Mouse (Mus musculus) forebrain, embryonic 16.5 days (tissue): ENCODE measurements around the gene Chd4. TPM values are rescaled to one million over a fixed set of nuclear protein-coding genes. Genes with fewer than 3 reads are reported as not detected.
A peak's percentile ranks its signal among the peaks of the same experiment; 100 is the strongest.

Source experiments
- ATAC-seq: fragments of 200-750 bp; cut with Nextera tagmentation; 2 replicates; pipeline ENCODE4 v1.8.0; 2017; ENCODE audit warnings: mild to moderate bottlenecking, moderate library complexity
- H3K27ac ChIP-seq: fragments of 300-500 bp; sonication (generic); 2 replicates; pipeline ENCODE4 v1.5.1; 2014; ENCODE audit warnings: low read length, control low read depth
- H3K27me3 ChIP-seq: fragments of 300-500 bp; sonication (generic); replicated peaks from 2 replicates; pipeline ENCODE4 v1.6.1; 2014; ENCODE audit warnings: low read length; ENCODE audit not compliant: control insufficient read depth, insufficient read depth
- H3K36me3 ChIP-seq: fragments of 300-500 bp; sonication (generic); 2 replicates; pipeline ENCODE4 v1.6.1; 2014; ENCODE audit not compliant: control insufficient read depth, insufficient read depth
- H3K4me1 ChIP-seq: fragments of 300-500 bp; sonication (generic); replicated peaks from 2 replicates; pipeline ENCODE4 v1.6.1; 2014; ENCODE audit warnings: low read length; ENCODE audit not compliant: control insufficient read depth, insufficient read depth
- H3K4me2 ChIP-seq: fragments of 300-500 bp; sonication (generic); 2 replicates; pipeline ENCODE4 v1.6.1; 2014; ENCODE audit warnings: mild to moderate bottlenecking, low read length, control low read depth
- H3K4me3 ChIP-seq: fragments of 300-500 bp; sonication (generic); replicated peaks from 2 replicates; pipeline ENCODE4 v1.5.1; 2014; ENCODE audit warnings: mild to moderate bottlenecking, low read length, control low read depth
- H3K9ac ChIP-seq: fragments of 300-500 bp; sonication (generic); replicated peaks from 2 replicates; pipeline ENCODE4 v1.6.1; 2014; ENCODE audit warnings: low read depth, low read length, control low read depth
- H3K9me3 ChIP-seq: fragments of 300-500 bp; sonication (generic); 2 replicates; pipeline ENCODE4 v1.6.1; 2016; ENCODE audit warnings: low read length; ENCODE audit not compliant: control insufficient read depth
- WGBS: fragments of 180-500 bp; shearing (Covaris S2); extraction: QIAGEN DNeasy Blood & Tissue Kit; methylation state at CpG from one replicate; pipeline ENCODE4 v1.1.7; 2014; 5-methylcytosine and 5-hydroxymethylcytosine counted together
- polyA plus RNA-seq: library from polyadenylated mRNA; unstranded; fragments of >200 nt; fragmentation: Nextera tagmentation; extraction: Ambion mirVana; gene quantifications from 2 replicates; pipeline ENCODE4 v1.2.1, GENCODE M21; 2015

The Chd4 gene
- polyA plus RNA-seq, 1 experiment from 2014 or later = 79.8 TPM

- peak overlapping the region; percentile 45 for H3K9ac ChIP-seq
- no peaks in the 10 kb centered on the region for H3K36me3 ChIP-seq
- H3K4me3 ChIP-seq = no peak overlapping the region
- H3K4me1 ChIP-seq = peaks cover 20% of the 10 kb centered on the region
- H3K4me2 ChIP-seq = peak overlapping the region; percentile 54
- peak overlapping the region; percentile 87 for H3K27ac ChIP-seq
- WGBS = 1% methylated on average over 19 of the region's 20 CpGs
- ATAC-seq = peak; percentile 76
- H3K27me3 ChIP-seq = no peaks in the 10 kb centered on the region
- H3K9me3 ChIP-seq = no peaks in the 10 kb centered on the region
Measured at GRCm38 (mm10) chr6:125088561-125089321, 7.0 kb upstream of the Chd4 start.

- Histone ChIP-seq H3K9me3 (no peaks in the 10 kb centered on the region), H3K27ac (peak overlapping the region; percentile 87), H3K4me2 (peak overlapping the region; percentile 54), H3K27me3 (no peaks in the 10 kb centered on the region), H3K9ac (peak overlapping the region; percentile 56), H3K4me1 (peaks cover 20% of the 10 kb centered on the region), H3K36me3 (no peaks in the 10 kb centered on the region), H3K4me3 (peak overlapping the region; percentile 6; the same call in 1 of the 2 replicates)
- ATAC-seq = peak; percentile 72
- 2% methylated on average over 15 of the region's 15 CpGs for WGBS
Measured at GRCm38 (mm10) chr6:125089521-125090321, 6.1 kb upstream of the Chd4 start.

GRCm38 (mm10) chr6:125090341-125091085 lies 5.3 kb upstream of the Chd4 start:
- Histone ChIP-seq H3K27ac (peak overlapping the region; percentile 87), H3K4me3 (no peak overlapping the region), H3K4me1 (peaks cover 23% of the 10 kb centered on the region), H3K9ac (peak overlapping the region; percentile 56), H3K36me3 (no peaks in the 10 kb centered on the region), H3K27me3 (no peaks in the 10 kb centered on the region), H3K4me2 (peak overlapping the region; percentile 54), H3K9me3 (no peaks in the 10 kb centered on the region)
- 51% methylated on average over 10 of the region's 10 CpGs for WGBS
- ATAC-seq = no peak

- H3K9ac ChIP-seq = no peak overlapping the region
- WGBS = 87% methylated on average over 5 of the region's 5 CpGs
- H3K36me3 ChIP-seq = no peaks in the 10 kb centered on the region
- peaks cover 25% of the 10 kb centered on the region for H3K4me1 ChIP-seq
- no peaks in the 10 kb centered on the region for H3K9me3 ChIP-seq
- H3K27me3 ChIP-seq = no peaks in the 10 kb centered on the region
- ATAC-seq = no peak
- no peak overlapping the region for H3K4me2 ChIP-seq
- H3K27ac ChIP-seq = no peak overlapping the region
- no peak overlapping the region for H3K4me3 ChIP-seq
Measured at GRCm38 (mm10) chr6:125092372-125092771, 3.4 kb upstream of the Chd4 start.

GRCm38 (mm10) chr6:125094843-125095242 lies 938 bp upstream of the Chd4 start:
- H3K9ac ChIP-seq = no peak overlapping the region
- peak overlapping the region; percentile 86 for H3K27ac ChIP-seq
- H3K4me1 ChIP-seq = peaks cover 38% of the 10 kb centered on the region
- H3K27me3 ChIP-seq = no peaks in the 10 kb centered on the region
- WGBS = 77% methylated on average over 3 of the region's 3 CpGs
- no peaks in the 10 kb centered on the region for H3K9me3 ChIP-seq
- H3K36me3 ChIP-seq = no peaks in the 10 kb centered on the region
- no peak overlapping the region for H3K4me3 ChIP-seq
- no peak for ATAC-seq
- H3K4me2 ChIP-seq = no peak overlapping the region

GRCm38 (mm10) chr6:125096279-125096596 lies 457 bp downstream of the Chd4 start:
- under 1% methylated on average over 23 of the region's 32 CpGs for WGBS
- no peak for ATAC-seq
- peak overlapping the region; percentile 79 for H3K4me2 ChIP-seq
- H3K27me3 ChIP-seq = no peaks in the 10 kb centered on the region
- peak overlapping the region; percentile 86 for H3K27ac ChIP-seq
- H3K9me3 ChIP-seq = no peaks in the 10 kb centered on the region
- peak overlapping the region; percentile 80 for H3K9ac ChIP-seq
- H3K36me3 ChIP-seq = peaks cover 13% of the 10 kb centered on the region
- H3K4me3 ChIP-seq = peak overlapping the region; percentile 96
- H3K4me1 ChIP-seq = peaks cover 35% of the 10 kb centered on the region

- Histone ChIP-seq H3K27ac (peak overlapping the region; percentile 86), H3K36me3 (peaks cover 18% of the 10 kb centered on the region), H3K4me2 (peak overlapping the region; percentile 79), H3K9me3 (no peaks in the 10 kb centered on the region), H3K9ac (peak overlapping the region; percentile 80), H3K27me3 (no peaks in the 10 kb centered on the region), H3K4me1 (peaks cover 35% of the 10 kb centered on the region), H3K4me3 (peak overlapping the region; percentile 96)
- ATAC-seq = peak; percentile 29
- WGBS = 0% methylated on average over 41 of the region's 44 CpGs
Measured at GRCm38 (mm10) chr6:125096597-125097345, 990 bp downstream of the Chd4 start.

GRCm38 (mm10) chr6:125097346-125097689 lies 1.5 kb downstream of the Chd4 start:
- Histone ChIP-seq H3K27me3 (no peaks in the 10 kb centered on the region), H3K36me3 (peaks cover 23% of the 10 kb centered on the region), H3K4me2 (peak overlapping the region; percentile 79), H3K4me1 (peaks cover 35% of the 10 kb centered on the region), H3K9me3 (no peaks in the 10 kb centered on the region), H3K27ac (peak overlapping the region; percentile 86), H3K4me3 (peak overlapping the region; percentile 96), H3K9ac (peak overlapping the region; percentile 80)
- under 1% methylated on average over 12 of the region's 12 CpGs for WGBS
- ATAC-seq = peak; percentile 19
